Mouse (Mus musculus) gastrocnemius, postnatal 25 days (tissue): ENCODE measurements at regions not wholly inside any gene's neighbourhood (a gene's known extent, or its start where the extent isn't known, plus 50 kb on each side); places are given as distances from the start of the nearest gene placed in this dataset.

ENCODE experiments used
- DNase-seq: peaks from one replicate; pipeline ENCODE4 v3.0.0; 2022

GRCm38 (mm10) chr14:24731872-24732525 lies 245.1 kb downstream of the Rps24 start:
- no peak for DNase-seq

DNA sequence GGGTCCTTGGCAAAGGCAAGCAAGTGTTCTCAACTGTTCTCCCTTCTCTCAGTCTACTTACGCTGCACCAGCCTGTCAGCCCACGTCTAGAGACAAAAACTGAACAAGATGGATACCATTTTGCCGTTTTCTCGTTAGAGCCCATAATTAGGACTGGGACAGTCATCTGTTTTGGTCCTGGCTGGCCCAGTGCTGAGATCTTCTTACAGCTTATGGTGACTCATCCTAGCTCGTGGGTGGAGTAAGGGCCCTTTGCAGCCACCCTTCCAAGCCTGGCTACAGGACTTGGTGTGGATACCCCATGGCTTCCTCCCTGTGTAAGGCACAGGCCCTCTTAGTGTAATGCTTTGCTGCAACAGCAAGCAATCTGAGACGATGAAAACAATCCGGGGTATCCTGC lies 246.4 kb downstream of the Rps24 start:
- DNase-seq: no peak

GRCm38 (mm10) chr14:24738869-24739268 lies 251.9 kb downstream of the Rps24 start:
- DNase-seq: no peak

DNA sequence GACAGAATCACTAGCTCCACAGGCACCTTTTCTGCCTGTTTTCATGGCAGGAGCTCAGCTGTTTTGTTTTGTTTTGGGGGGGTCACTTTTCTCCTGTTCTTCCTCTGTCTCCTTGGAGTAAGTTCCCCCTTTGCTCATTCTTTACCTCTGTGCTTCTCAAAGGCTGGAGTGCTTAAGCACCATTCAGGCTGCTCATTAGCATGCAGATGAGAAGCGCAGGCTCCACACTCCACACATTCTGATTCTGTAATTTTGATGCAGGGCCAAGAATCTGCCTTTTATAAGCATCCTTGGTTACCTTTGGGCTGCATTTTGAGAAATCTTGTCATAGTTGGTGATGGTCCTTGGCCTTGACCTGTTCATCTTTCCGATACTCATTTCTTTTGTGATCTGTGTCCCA lies 257.5 kb downstream of the Rps24 start:
- DNase-seq: no peak

GRCm38 (mm10) chr14:24745730-24746129 lies 258.8 kb downstream of the Rps24 start:
- no peak for DNase-seq

DNA sequence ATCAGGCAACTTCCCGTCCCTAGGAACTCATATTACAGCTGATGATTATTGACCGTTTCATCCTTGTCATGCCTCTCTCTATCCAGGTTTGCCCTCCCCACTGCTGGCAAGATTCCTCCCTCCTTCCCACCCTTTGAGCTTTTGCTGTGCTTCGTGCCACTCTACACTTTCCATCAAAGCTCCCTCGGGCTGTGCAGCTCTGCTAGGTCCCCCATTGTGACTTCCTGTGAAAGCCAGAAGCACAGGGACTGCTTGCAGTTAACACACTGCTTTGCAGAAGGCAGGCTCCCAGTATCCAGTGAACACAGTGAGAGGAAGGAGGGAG lies 260.5 kb downstream of the Rps24 start:
- no peak for DNase-seq

DNA sequence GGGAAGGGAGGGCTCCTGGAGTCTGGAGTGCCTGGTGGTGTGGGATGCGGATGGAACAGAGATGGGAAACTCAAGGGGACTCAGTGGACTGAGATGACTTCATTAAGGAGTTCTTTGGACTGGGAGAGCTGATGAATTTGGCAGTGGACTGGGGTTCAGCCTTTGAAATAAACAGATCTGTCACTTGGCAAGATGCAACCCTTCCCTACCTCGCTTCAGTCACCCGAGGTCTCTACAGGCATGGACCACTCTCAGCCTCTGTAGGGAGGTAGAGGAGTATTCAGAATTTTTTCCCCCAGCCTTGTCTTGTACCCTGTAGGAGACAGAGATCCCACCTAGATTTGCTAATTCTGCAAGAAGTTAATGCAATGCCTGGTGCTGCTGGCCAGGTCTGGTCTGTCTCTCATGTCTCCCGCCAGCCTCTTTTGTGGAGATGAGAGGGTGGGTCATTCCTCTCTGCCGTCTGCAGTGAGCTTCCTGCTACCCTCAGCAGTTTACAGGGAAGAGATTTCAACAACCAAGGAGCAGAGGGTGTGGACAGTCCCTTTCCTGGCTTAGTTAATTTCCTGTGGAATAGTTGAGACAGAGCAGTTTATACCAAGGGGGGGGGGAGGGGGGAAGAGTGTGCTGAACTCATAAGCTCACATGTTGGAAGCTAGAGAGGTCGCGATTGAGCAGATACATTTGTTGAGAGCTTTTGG lies 261.0 kb downstream of the Rps24 start:
- DNase-seq: peak; percentile 51

GRCm38 (mm10) chr14:24748497-24748862 lies 261.6 kb downstream of the Rps24 start:
- no peak for DNase-seq

- no peak for DNase-seq
Observed at GRCm38 (mm10) chr14:24749313-24749712, 262.4 kb downstream of the Rps24 start.

DNA sequence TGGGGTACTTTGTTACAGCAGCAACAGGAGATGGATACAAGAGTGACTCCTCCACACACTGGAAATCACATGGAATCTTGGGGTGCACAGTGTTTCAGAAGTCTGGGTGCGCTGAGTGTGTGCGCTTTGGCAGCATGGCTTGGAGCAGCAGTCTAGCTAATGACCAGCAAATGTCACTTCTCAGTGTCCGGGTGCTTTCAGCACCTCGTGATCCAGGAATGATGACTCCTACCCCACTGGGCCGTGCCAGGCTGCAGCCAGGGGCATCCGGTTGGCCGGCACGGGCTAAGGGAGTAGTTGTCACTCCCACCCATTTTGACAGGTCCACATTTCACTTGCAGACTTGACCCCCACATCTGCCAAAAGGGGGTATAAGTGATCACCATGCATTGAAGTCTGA lies 264.3 kb downstream of the Rps24 start:
- DNase-seq: no peak

DNA sequence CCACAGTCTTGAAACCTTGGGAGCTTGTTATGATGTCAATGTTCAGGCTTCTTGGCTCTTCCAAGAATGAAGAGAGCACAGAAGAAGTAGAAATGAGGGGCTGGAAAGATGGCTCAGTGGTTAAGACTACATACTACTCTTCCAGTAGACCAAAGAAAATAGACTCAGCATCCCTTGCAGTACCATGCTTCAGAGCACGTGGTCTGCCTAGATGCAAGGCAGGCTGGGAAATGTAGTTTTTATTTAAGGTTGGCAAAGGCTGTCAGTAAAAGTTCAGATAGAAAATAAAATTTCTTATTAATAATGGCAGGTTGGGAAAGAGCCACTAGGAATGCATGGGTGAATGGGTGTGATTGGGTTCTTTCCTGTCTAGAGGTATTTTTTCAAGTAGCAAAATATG lies 267.8 kb downstream of the Rps24 start:
- no peak for DNase-seq

DNA sequence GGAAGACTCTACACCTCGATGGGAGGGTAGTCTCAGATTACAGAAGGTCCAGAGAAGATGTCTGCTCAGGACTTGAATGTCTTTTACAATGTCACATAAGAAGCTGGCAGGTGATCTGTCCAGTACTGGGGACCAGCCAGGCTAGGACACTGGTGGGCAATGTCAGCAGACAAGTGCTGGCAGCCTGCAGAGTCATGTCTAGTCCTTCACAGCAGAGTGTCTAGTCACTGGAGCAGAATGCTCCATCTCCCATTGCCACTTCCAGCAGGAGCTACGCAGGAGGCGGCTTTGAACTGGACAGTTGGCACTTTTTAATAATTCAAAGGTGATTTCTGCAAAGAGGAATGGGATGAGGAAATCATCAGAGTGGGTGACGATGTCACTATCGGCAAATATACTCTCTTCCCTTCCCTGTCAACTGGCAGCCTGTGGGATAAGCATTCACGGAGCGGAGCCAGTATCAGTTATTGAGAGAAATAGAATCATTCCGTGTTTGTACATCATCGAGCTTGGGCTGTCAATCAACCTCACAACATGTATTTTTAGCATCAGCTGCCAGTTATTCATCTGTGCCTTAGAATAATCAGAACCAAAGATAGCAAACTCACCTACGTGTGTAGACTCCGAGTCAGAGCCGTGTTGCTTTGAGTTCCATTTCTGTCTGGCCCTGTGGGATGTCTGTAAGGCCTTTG lies 268.6 kb downstream of the Rps24 start:
- no peak for DNase-seq

- DNase-seq: no peak
Observed at GRCm38 (mm10) chr14:24757302-24757701, 270.4 kb downstream of the Rps24 start.

- DNase-seq: no peak
Observed at GRCm38 (mm10) chr14:24757843-24758242, 270.9 kb downstream of the Rps24 start.

DNA sequence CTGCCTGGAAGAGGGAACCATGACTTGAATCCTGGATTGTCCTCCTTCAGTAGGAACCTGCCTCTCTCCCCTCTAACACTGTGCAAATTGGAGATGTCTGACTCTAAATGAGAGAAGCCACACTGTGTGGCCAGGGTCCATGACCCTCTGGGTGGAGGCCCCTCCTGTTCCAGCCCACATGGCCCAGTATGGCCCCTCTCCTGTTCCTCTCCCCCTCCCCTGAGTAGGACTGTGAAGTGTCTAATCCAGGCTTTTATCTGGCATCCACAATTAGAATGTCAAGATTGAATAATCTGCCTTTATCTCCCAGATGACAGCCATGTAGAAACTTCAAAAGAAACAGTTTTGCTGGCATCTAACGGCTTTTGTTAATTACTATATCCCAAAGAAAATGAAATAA lies 274.0 kb downstream of the Rps24 start:
- DNase-seq: no peak

GRCm38 (mm10) chr14:24762468-24763274 lies 275.7 kb downstream of the Rps24 start:
- DNase-seq: no peak

DNA sequence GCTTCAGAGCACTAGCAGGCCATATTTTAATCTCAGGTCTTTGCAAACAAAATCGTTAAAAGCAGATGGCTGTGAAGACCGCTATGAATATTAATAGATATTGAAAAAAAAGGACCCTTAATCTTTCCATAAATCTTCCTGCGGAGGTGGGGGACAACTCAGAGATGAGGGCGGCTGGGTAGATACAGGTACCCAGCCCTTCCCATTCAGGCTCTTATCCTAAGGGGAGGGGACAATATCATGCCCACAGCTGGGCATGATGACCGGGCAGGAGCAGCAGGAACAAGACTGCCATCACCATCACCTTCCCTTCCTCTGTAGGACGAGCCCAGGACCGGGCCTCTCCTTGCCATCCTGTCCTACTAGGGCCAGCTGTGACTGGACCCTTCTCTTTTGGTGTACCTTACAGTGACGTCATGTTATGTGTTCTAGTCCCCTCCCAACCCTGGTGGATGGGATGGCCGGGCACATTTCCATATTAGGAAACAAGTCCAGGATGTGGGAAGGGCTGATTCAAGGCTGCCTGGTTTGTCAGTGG lies 276.4 kb downstream of the Rps24 start:
- DNase-seq: no peak

DNA sequence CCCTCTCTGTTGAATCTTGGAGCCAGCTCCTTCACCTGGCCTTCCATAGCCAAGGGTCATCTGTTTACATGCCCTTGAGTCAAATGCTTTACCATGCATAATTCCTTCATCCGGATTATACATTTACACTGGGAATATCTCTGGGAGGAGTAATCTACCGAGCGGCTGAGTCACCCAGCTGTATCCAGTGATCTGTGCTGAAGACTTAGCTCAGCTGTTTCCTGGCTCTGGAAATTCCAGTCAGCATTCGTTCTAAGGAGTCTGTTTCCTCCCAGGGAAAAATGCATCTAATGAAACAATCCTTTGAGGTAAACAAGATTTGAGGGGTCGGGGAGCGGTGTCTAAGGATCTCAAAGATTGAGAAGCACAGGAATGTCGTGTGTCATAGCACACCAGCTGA lies 276.9 kb downstream of the Rps24 start:
- no peak for DNase-seq

DNA sequence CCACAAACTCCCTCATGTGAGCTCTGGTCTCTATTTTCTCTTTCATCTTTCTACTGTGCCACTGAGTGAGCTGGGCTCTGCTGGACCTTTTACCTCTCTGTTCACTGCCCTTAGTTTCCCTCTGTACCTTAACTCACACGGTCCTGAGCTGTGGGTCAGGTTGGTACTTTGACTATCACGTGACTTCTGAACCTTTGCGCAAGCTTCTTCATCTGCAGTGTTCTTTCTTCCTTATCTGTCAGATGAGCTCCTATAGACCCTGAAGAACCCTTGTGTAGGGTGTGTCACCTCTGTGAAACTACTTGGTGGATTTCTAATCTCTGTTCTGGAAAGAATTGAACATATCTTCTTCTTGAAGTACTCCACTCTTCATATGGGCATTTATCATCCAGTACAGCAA lies 279.3 kb downstream of the Rps24 start:
- no peak for DNase-seq

GRCm38 (mm10) chr14:24766690-24767089 lies 279.8 kb downstream of the Rps24 start:
- DNase-seq: no peak

- no peak for DNase-seq
Observed at GRCm38 (mm10) chr14:24767316-24767715, 280.4 kb downstream of the Rps24 start.

DNA sequence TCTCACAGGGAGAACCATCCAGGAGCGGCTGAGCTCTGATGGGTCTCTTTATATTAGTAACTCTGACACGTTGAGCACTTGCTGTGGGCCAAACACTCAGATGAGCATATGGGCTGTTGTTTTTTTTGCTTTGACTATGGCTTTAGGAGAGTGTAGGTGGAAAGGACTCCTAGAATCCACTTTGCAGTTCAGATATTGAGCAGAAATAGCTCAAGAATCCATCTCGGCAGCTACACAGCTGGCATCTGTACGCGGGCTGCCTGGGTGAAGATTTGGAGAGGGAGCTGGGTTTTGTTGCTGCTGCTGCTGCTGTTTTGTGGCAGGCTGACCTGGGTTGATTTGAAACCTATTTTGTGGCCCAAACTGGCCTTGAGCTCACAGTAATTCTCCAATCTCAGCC lies 281.0 kb downstream of the Rps24 start:
- no peak for DNase-seq

DNA sequence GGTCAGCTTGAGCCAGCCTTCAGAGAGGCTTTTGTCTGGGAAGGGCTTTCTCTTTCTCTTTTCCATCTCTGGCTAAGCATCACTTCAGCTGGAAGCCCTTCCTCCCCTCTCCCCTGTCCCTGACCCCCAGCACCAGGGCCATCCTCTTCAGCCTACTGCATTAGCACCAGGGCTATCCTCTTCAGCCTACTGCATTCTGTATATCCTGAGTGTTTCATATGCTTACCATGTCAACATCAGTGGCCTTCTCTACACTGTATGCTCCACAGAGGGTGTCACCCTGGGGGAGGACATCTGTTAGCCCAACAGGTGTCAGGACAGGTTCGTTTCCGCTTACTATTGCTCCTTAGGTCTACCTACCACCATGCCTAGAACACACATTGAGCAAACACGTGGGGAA lies 282.5 kb downstream of the Rps24 start:
- DNase-seq: no peak
